Mouse (Mus musculus) hindbrain, embryonic 14.5 days (tissue): ENCODE measurements around the gene Ubxn7. TPM values are rescaled to one million over a fixed set of nuclear protein-coding genes. Genes with fewer than 3 reads are reported as not detected.

Source experiments
- ATAC-seq: fragments of 200-750 bp; cut with Nextera tagmentation; 2 replicates; pipeline ENCODE4 v1.8.0; 2017; ENCODE audit warnings: moderate number of reproducible peaks, mild to moderate bottlenecking, moderate TSS enrichment, moderate library complexity; ENCODE audit not compliant: low FRiP score
- DNase-seq: peaks from one replicate; pipeline ENCODE4 v3.0.0-alpha.2; 2015; ENCODE audit warnings: low spot score
- H3K27ac ChIP-seq: fragments of 300-500 bp; sonication (generic); 2 replicates; pipeline ENCODE4 v1.5.1; 2014; ENCODE audit warnings: mild to moderate bottlenecking, moderate library complexity
- H3K27me3 ChIP-seq: fragments of 300-500 bp; sonication (generic); 2 replicates; pipeline ENCODE4 v1.6.1; 2014; ENCODE audit warnings: mild to moderate bottlenecking, low read length, mixed read lengths; ENCODE audit not compliant: control insufficient read depth, insufficient read depth
- H3K36me3 ChIP-seq: fragments of 300-500 bp; sonication (generic); replicated peaks from 2 replicates; pipeline ENCODE4 v1.6.1; 2014; ENCODE audit not compliant: control insufficient read depth, insufficient read depth
- H3K4me1 ChIP-seq: fragments of 300-500 bp; sonication (generic); replicated peaks from 2 replicates; pipeline ENCODE4 v1.6.1; 2014; ENCODE audit warnings: antibody characterized with exemption, low read length, mixed read lengths; ENCODE audit not compliant: control insufficient read depth, insufficient read depth
- H3K4me2 ChIP-seq: fragments of 300-500 bp; sonication (generic); replicated peaks from 2 replicates; pipeline ENCODE4 v1.6.1; 2014; ENCODE audit warnings: mild to moderate bottlenecking, moderate library complexity
- H3K4me3 ChIP-seq: fragments of 300-500 bp; sonication (generic); replicated peaks from 2 replicates; pipeline ENCODE4 v1.5.1; 2014; ENCODE audit warnings: mild to moderate bottlenecking, low read length
- H3K9ac ChIP-seq: fragments of 300-500 bp; sonication (generic); 2 replicates; pipeline ENCODE4 v1.6.1; 2014
- H3K9me3 ChIP-seq: fragments of 300-500 bp; sonication (generic); 2 replicates; pipeline ENCODE4 v1.6.1; 2016; ENCODE audit warnings: low read length; ENCODE audit not compliant: control insufficient read depth
- WGBS: fragments of 180-500 bp; shearing (Covaris S2); extraction: QIAGEN DNeasy Blood & Tissue Kit; methylation state at CpG from one replicate; pipeline ENCODE4 v1.1.7; 2014; 5-methylcytosine and 5-hydroxymethylcytosine counted together
- polyA plus RNA-seq: library from polyadenylated mRNA; unstranded; fragments of >200 nt; fragmentation: Nextera tagmentation; extraction: Ambion mirVana; gene quantifications from 2 replicates; pipeline ENCODE4 v1.2.1, GENCODE M21; 2014

Gene Ubxn7
- polyA plus RNA-seq, 1 experiment from 2014 or later: 23.8 TPM

DNA sequence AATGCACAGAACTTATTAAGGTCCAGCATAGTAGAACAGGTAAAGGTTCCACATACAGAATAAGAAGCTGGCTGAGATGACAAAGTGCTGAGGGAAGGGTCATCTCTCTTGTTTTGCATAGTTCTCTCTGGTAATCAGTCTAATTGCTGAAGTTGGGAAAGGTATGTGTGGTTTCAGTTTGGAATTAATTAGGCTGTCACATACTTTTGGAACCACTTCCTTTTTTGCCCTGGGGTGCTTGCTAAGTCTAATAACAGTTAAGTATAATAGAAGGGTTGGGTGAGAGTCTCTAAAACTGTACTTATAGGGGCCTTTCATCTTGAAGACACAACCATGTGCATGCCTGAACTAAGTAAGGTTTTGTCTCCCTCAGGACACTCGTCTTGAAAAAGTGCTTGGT lies 104.6 kb downstream of the Ubxn7 start:
- DNase-seq (no peak), ATAC-seq (no peak)
- Histone ChIP-seq H3K4me3 (no peak overlapping the region), H3K4me1 (peaks cover 5% of the 10 kb centered on the region), H3K9ac (no peak overlapping the region), H3K4me2 (no peak overlapping the region), H3K36me3 (no peaks in the 10 kb centered on the region; the same call in 1 of the 2 replicates), H3K27me3 (no peaks in the 10 kb centered on the region), H3K9me3 (no peaks in the 10 kb centered on the region), H3K27ac (no peak overlapping the region)
- 81% methylated on average over 1 of the region's 1 CpGs for WGBS

DNA sequence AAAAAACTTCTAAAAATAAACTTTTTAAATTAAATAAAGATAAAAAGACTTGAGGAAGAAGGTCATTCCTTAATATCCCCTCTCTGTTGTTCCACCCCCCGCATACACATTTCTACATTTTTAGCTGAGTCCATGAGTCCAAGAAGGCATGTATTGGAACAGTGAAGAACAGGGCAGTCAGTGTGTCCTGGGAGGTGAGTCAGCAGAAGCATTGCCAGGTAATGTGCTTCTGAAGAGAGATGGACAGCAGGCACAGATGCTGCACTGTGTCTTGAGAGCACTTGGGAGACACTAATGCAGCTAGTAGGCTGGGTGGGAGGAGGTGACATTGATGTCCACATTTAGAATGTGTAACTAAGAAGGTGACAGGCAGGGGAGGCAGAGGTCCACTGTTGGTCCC lies 105.2 kb downstream of the Ubxn7 start:
- DNase-seq (no peak), ATAC-seq (no peak)
- no peaks in the 10 kb centered on the region for H3K9me3 ChIP-seq
- H3K9ac ChIP-seq: no peak overlapping the region
- H3K4me2 ChIP-seq: no peak overlapping the region
- no peak overlapping the region for H3K4me3 ChIP-seq
- no peaks in the 10 kb centered on the region; the same call in 1 of the 2 replicates for H3K36me3 ChIP-seq
- 97% methylated on average over 1 of the region's 1 CpGs for WGBS
- H3K4me1 ChIP-seq: no peaks in the 10 kb centered on the region
- no peaks in the 10 kb centered on the region for H3K27me3 ChIP-seq
- H3K27ac ChIP-seq: no peak overlapping the region

DNA sequence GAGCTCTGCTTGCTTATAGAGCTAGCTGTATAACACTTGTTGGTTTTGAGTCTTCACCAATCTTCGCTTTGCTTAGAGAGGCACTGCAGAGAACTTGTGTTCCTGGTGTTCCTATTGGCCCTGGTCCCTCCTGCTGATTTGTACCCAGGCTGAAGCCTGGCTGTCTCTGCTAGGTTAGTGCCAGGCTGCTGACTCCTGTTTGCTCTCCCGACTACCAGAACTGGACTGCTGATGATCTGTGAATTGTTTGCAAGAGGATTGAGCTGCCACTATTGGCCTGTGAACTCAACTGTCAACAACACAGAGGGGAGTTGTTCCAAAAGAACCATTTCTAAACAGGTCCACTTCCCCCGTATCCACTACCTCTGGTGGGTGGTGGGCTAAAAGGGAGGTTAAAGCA lies 109.4 kb downstream of the Ubxn7 start:
- Histone ChIP-seq H3K9me3 (no peaks in the 10 kb centered on the region), H3K9ac (no peak overlapping the region), H3K27me3 (no peaks in the 10 kb centered on the region), H3K4me2 (no peak overlapping the region), H3K4me3 (no peak overlapping the region), H3K4me1 (no peaks in the 10 kb centered on the region), H3K36me3 (no peaks in the 10 kb centered on the region; the same call in 1 of the 2 replicates), H3K27ac (no peak overlapping the region)
- DNase-seq (no peak), ATAC-seq (no peak)
- 88% methylated on average over 3 of the region's 3 CpGs for WGBS

Other genes starting within 250 kb of the Ubxn7 start
- 96.8 and 109 TPM in 2 replicates for gene Pigx, start 232.5 kb upstream of the Ubxn7 start, polyA plus RNA-seq
- gene Cep19, start 232.5 kb upstream of the Ubxn7 start, polyA plus RNA-seq: 50.3 and 53.0 TPM in 2 replicates
- 6.9 and 7.9 TPM in 2 replicates for gene Nrros, start 166.7 kb upstream of the Ubxn7 start, polyA plus RNA-seq
- gene Bex6, start 152.4 kb upstream of the Ubxn7 start, polyA plus RNA-seq: not detected in 2 replicates
- gene Fbxo45, start 85.1 kb upstream of the Ubxn7 start, polyA plus RNA-seq: 19.0 and 20.3 TPM in 2 replicates
- 11.0 and 15.6 TPM in 2 replicates for gene Wdr53, start 85.0 kb upstream of the Ubxn7 start, polyA plus RNA-seq
- 0.19 TPM in 1 of 2 replicates, not detected in the other for gene Smco1, start 60.8 kb upstream of the Ubxn7 start, polyA plus RNA-seq
- 23.2 and 28.0 TPM in 2 replicates for gene Rnf168, start 54.8 kb upstream of the Ubxn7 start, polyA plus RNA-seq
- not detected in 2 replicates for gene Tm4sf19, start 68.2 kb downstream of the Ubxn7 start, polyA plus RNA-seq
- gene Tctex1d2, start 87.4 kb downstream of the Ubxn7 start, polyA plus RNA-seq: 37.5 and 49.7 TPM in 2 replicates
- 53.1 and 54.5 TPM in 2 replicates for gene Pcyt1a, start 98.7 kb downstream of the Ubxn7 start, polyA plus RNA-seq
- 0.23 and 0.47 TPM in 2 replicates for gene Slc51a, start 155.6 kb downstream of the Ubxn7 start, polyA plus RNA-seq
- not detected in 2 replicates for gene Zdhhc19, start 164.0 kb downstream of the Ubxn7 start, polyA plus RNA-seq